Mouse (Mus musculus): ENCODE results near the gene Slc8a1. TPM values are rescaled to one million over a fixed set of nuclear protein-coding genes. Genes with fewer than 3 reads are reported as not detected.

Slc8a1 gene
- polyA plus RNA-seq, 1 experiment, result 0.46 TPM

GRCm38 (mm10) chr17:81459379-81459778 is 278.8 kb downstream of the Slc8a1 start:
- no peaks in the 10 kb centered on the region for H3K27me3 ChIP-seq (replicated peaks)

GRCm38 (mm10) chr17:81455977-81456376 is 282.2 kb downstream of the Slc8a1 start:
- TF ChIP-seq FLI1 (IDR thresholded peaks at IDR 0.05; ENCODE audit: low read length), result no peak
- no peak for TF ChIP-seq GATA1 (IDR thresholded peaks at IDR 0.05; ENCODE audit: borderline replicate concordance, low read length)
- Histone ChIP-seq H3K4me1 (no peaks in the 10 kb centered on the region), H3K4me3 (replicated peaks) (no peak overlapping the region), H3K9me3 (no peaks in the 10 kb centered on the region), H3K36me3 (replicated peaks; ENCODE audit: low read length) (no peaks in the 10 kb centered on the region), H3K27me3 (replicated peaks) (no peaks in the 10 kb centered on the region)

More at GRCm38 (mm10) chr17:81459379-81459778, 278.8 kb downstream of the Slc8a1 start:
- Histone ChIP-seq H3K9me3 (no peaks in the 10 kb centered on the region), H3K4me3 (replicated peaks) (no peak overlapping the region), H3K36me3 (replicated peaks; ENCODE audit: low read length) (no peaks in the 10 kb centered on the region), H3K4me1 (no peaks in the 10 kb centered on the region)
- TF ChIP-seq FLI1 (IDR thresholded peaks at IDR 0.05; ENCODE audit: low read length), result no peak
- no peak for TF ChIP-seq GATA1 (IDR thresholded peaks at IDR 0.05; ENCODE audit: borderline replicate concordance, low read length)

GRCm38 (mm10) chr17:81455269-81455668 is 282.9 kb downstream of the Slc8a1 start:
- no peaks in the 10 kb centered on the region for H3K36me3 ChIP-seq (replicated peaks; ENCODE audit: low read length)
- no peaks in the 10 kb centered on the region for H3K4me1 ChIP-seq
- no peak for TF ChIP-seq GATA1 (IDR thresholded peaks at IDR 0.05; ENCODE audit: borderline replicate concordance, low read length)
- TF ChIP-seq FLI1 (IDR thresholded peaks at IDR 0.05; ENCODE audit: low read length), result no peak
- no peaks in the 10 kb centered on the region for H3K9me3 ChIP-seq
- no peaks in the 10 kb centered on the region for H3K27me3 ChIP-seq (replicated peaks)
- no peak overlapping the region for H3K4me3 ChIP-seq (replicated peaks)

- H3K9me3 ChIP-seq, result peaks cover 3% of the 10 kb centered on the region; the same call in 1 of the 2 replicates
- H3K27me3 ChIP-seq (replicated peaks), result no peaks in the 10 kb centered on the region
- no peak within 1 kb of the TSS for H3K4me3 ChIP-seq (replicated peaks)
These were observed 296.7 kb downstream of the Slc8a1 start, which contains the start of gene Gm11096 for GRCm38 (mm10) chr17:81441463-81441862. Gm11096 (plus strand) TSS chr17:81441763.

GRCm38 (mm10) chr17:81433148-81433547 is 305.0 kb downstream of the Slc8a1 start:
- Histone ChIP-seq H3K9me3 (no peaks in the 10 kb centered on the region), H3K4me1 (peaks cover 10% of the 10 kb centered on the region), H3K27me3 (replicated peaks) (no peaks in the 10 kb centered on the region), H3K4me3 (replicated peaks) (no peak overlapping the region), H3K36me3 (replicated peaks; ENCODE audit: low read length) (no peaks in the 10 kb centered on the region)
- TF ChIP-seq FLI1 (IDR thresholded peaks at IDR 0.05; ENCODE audit: low read length) (no peak), GATA1 (IDR thresholded peaks at IDR 0.05; ENCODE audit: borderline replicate concordance, low read length) (no peak)

More at GRCm38 (mm10) chr17:81441463-81441862, 296.7 kb downstream of the Slc8a1 start, which contains the start of gene Gm11096:
- Histone ChIP-seq H3K36me3 (replicated peaks; ENCODE audit: low read length) (no peaks in the 10 kb centered on the region), H3K4me1 (no peaks in the 10 kb centered on the region)
- no peak for TF ChIP-seq FLI1 (IDR thresholded peaks at IDR 0.05; ENCODE audit: low read length)
- no peak for TF ChIP-seq GATA1 (IDR thresholded peaks at IDR 0.05; ENCODE audit: borderline replicate concordance, low read length)

- Histone ChIP-seq H3K36me3 (replicated peaks; ENCODE audit: low read length) (no peaks in the 10 kb centered on the region), H3K27me3 (replicated peaks) (no peaks in the 10 kb centered on the region), H3K9me3 (no peaks in the 10 kb centered on the region), H3K4me3 (replicated peaks) (no peak overlapping the region), H3K4me1 (peaks cover 10% of the 10 kb centered on the region)
- TF ChIP-seq FLI1 (IDR thresholded peaks at IDR 0.05; ENCODE audit: low read length) (no peak), GATA1 (IDR thresholded peaks at IDR 0.05; ENCODE audit: borderline replicate concordance, low read length) (no peak)
These were observed 305.4 kb downstream of the Slc8a1 start for GRCm38 (mm10) chr17:81432733-81433132.

GRCm38 (mm10) chr17:81427245-81427644 is 310.9 kb downstream of the Slc8a1 start:
- TF ChIP-seq FLI1 (IDR thresholded peaks at IDR 0.05; ENCODE audit: low read length), result no peak
- TF ChIP-seq GATA1 (IDR thresholded peaks at IDR 0.05; ENCODE audit: borderline replicate concordance, low read length), result no peak
- no peaks in the 10 kb centered on the region for H3K9me3 ChIP-seq

GRCm38 (mm10) chr17:81424256-81424912 is 313.8 kb downstream of the Slc8a1 start:
- Histone ChIP-seq H3K36me3 (replicated peaks; ENCODE audit: low read length) (no peaks in the 10 kb centered on the region), H3K4me1 (peaks cover 12% of the 10 kb centered on the region), H3K9me3 (no peaks in the 10 kb centered on the region), H3K27me3 (replicated peaks) (no peaks in the 10 kb centered on the region), H3K4me3 (replicated peaks) (peak overlapping the region; percentile 70)
- TF ChIP-seq GATA1 (IDR thresholded peaks at IDR 0.05; ENCODE audit: borderline replicate concordance, low read length) (no peak), FLI1 (IDR thresholded peaks at IDR 0.05; ENCODE audit: low read length) (no peak)

More at GRCm38 (mm10) chr17:81427245-81427644, 310.9 kb downstream of the Slc8a1 start:
- no peak overlapping the region for H3K4me3 ChIP-seq (replicated peaks)
- H3K27me3 ChIP-seq (replicated peaks), result no peaks in the 10 kb centered on the region
- no peaks in the 10 kb centered on the region for H3K36me3 ChIP-seq (replicated peaks; ENCODE audit: low read length)
- peaks cover 6% of the 10 kb centered on the region for H3K4me1 ChIP-seq

GRCm38 (mm10) chr17:81419802-81420459 is 318.2 kb downstream of the Slc8a1 start:
- Histone ChIP-seq H3K27me3 (replicated peaks) (no peaks in the 10 kb centered on the region), H3K4me1 (peaks cover 17% of the 10 kb centered on the region), H3K36me3 (replicated peaks; ENCODE audit: low read length) (no peaks in the 10 kb centered on the region), H3K9me3 (no peaks in the 10 kb centered on the region), H3K4me3 (replicated peaks) (no peak overlapping the region)
- no peak for TF ChIP-seq GATA1 (IDR thresholded peaks at IDR 0.05; ENCODE audit: borderline replicate concordance, low read length)
- TF ChIP-seq FLI1 (IDR thresholded peaks at IDR 0.05; ENCODE audit: low read length), result no peak
